Mouse (Mus musculus): ENCODE results near the gene Kri1. TPM values are rescaled to one million over a fixed set of nuclear protein-coding genes. Genes with fewer than 3 reads are reported as not detected.

Kri1 gene
- polyA plus RNA-seq, 1 experiment from 2014 or later, result 17.9 TPM

DNA sequence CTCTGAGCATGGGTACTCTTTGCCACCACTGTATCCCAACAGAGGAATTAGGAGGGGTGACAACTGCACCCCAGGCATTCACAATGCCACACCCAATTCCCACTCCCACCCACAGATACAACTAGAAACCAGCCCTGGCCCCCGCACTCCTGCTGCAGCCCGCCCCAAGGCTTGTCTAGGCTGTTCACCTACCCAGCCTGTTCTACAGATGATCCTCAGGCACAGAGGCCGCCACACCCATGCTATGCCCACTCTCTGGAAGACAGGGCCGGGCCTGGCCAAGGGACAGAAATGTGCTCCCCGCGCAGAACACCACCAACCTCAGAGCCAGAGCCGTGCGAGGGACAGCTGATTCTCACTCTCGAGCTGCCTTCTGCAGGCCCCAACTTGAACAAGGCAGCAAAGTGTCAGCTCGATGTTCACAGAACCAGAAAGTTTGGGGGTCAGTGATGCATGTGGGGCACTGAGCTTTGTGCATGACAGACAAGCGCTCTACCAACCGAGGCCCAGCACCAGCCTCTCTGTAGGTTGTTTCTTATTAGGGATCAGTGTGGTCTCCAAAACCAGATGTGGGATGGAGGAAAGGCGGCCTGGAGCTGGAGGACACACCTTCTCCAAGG, 36.5 kb downstream of the Kri1 start:
- no peaks in the 10 kb centered on the region for H3K9me3 ChIP-seq
- ATAC-seq (ENCODE audit: insufficient number of reproducible peaks, insufficient read depth, low FRiP score, low TSS enrichment), result no peak
- 61% methylated on average over 13 of the region's 13 CpGs for WGBS
- H3K9ac ChIP-seq, result no peak overlapping the region
- 0 out of 2 replicates have a peak overlapping the region, but pooled peaks have one; percentile 18 for H3K27ac ChIP-seq
- H3K4me1 ChIP-seq, result peaks cover 13% of the 10 kb centered on the region; the same call in 1 of the 2 replicates
- H3K4me2 ChIP-seq (replicated peaks), result no peak overlapping the region
- H3K4me3 ChIP-seq, result no peak overlapping the region
- H3K27me3 ChIP-seq, result peaks cover 53% of the 10 kb centered on the region
- H3K36me3 ChIP-seq, result no peaks in the 10 kb centered on the region

DNA sequence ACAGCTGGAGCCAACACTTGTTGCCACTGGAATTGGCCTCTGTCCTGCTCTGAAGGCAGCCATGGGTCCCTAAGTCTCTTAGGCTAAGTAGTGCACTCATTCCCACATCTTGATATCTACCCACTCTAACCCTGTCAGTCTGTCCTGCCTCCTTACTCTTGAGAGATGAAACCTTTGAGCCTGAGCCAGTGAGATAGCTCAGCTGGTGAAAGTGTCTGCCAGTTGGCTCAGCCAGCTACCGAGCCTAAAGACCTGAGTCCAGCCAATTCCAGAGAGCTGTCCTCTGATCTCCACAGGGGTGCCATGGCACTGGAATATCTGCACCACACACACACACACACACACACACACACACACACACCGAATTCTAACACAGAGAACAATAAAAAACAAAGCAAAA, 37.3 kb downstream of the Kri1 start:
- Histone ChIP-seq H3K4me3 (no peak overlapping the region), H3K4me2 (replicated peaks) (no peak overlapping the region), H3K9me3 (no peaks in the 10 kb centered on the region), H3K9ac (no peak overlapping the region), H3K36me3 (no peaks in the 10 kb centered on the region), H3K27ac (no peak overlapping the region), H3K27me3 (peaks cover 61% of the 10 kb centered on the region), H3K4me1 (peaks cover 13% of the 10 kb centered on the region; the same call in 1 of the 2 replicates)
- 56% methylated on average over 2 of the region's 2 CpGs for WGBS
- ATAC-seq (ENCODE audit: insufficient number of reproducible peaks, insufficient read depth, low FRiP score, low TSS enrichment), result 0 out of 2 replicates have a peak, but pooled peaks have one; percentile 5

DNA sequence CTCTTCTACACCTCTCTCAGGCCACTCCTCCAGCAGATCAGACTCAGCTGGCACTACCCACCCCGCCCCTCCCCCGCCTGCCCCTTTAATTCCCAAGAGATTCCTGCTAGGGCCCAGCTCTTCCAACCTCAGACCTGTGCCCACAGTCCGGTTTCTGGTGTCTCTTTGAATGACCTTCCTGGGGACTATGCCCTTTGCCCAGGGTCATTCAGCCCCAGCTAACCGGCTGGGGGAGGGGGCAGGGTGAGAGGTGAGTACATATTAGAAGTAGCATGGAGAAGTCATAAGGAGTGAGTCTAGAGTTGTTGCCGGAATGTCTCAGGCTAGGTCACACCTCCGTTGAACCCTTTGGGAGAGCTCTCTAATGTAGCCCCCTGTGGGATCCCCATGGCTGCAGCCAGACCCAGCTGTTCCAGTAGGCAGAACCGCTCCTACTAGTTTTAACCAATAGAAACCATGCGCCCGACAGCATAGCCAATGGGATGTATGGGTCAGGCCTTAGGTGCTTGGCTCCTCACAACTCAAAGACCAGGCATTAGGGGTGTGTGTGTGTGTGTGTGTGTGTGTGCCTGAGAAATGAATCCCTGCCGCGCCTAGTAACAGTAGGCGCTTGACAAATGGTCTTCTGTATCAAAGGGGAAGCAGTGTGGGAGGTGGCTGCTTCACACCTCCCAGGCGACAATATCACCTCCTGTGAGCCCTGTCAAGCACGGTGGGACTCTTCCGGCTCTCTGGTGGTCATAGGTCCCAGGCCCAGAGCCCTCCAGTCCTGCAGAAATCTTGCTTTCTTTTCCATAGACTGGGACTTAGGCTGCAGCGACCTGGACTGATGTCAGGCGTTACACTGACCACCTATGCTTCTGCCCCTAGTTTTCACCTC, 37.9 kb downstream of the Kri1 start:
- no peak overlapping the region for H3K27ac ChIP-seq
- H3K4me1 ChIP-seq, result peaks cover 18% of the 10 kb centered on the region
- H3K4me2 ChIP-seq (replicated peaks), result no peak overlapping the region
- no peak overlapping the region for H3K4me3 ChIP-seq
- peaks cover 67% of the 10 kb centered on the region for H3K27me3 ChIP-seq
- peak; percentile 49 for ATAC-seq (ENCODE audit: insufficient number of reproducible peaks, insufficient read depth, low FRiP score, low TSS enrichment)
- 37% methylated on average over 17 of the region's 17 CpGs for WGBS
- no peak overlapping the region for H3K9ac ChIP-seq
- no peaks in the 10 kb centered on the region for H3K9me3 ChIP-seq
- H3K36me3 ChIP-seq, result no peaks in the 10 kb centered on the region

GRCm38 (mm10) chr9:21248326-21248725, 39.4 kb downstream of the Kri1 start, which contains the start of gene S1pr5:
Gene S1pr5, minus strand, starts transcription at chr9:21248443.
- H3K4me2 ChIP-seq (replicated peaks), result peak within 1 kb of the TSS; percentile 39
- peak within 1 kb of the TSS; percentile 13 for H3K4me3 ChIP-seq
- WGBS, result under 1% methylated on average over 28 of the region's 30 CpGs
- no peak within 1 kb of the TSS for H3K9ac ChIP-seq
- peaks cover 82% of the 10 kb centered on the region for H3K27me3 ChIP-seq
- no peaks in the 10 kb centered on the region for H3K9me3 ChIP-seq
- H3K4me1 ChIP-seq, result peaks cover 29% of the 10 kb centered on the region
- ATAC-seq (ENCODE audit: insufficient number of reproducible peaks, insufficient read depth, low FRiP score, low TSS enrichment), result no peak
- no peak within 1 kb of the TSS for H3K27ac ChIP-seq
- H3K36me3 ChIP-seq, result no peaks in the 10 kb centered on the region

DNA sequence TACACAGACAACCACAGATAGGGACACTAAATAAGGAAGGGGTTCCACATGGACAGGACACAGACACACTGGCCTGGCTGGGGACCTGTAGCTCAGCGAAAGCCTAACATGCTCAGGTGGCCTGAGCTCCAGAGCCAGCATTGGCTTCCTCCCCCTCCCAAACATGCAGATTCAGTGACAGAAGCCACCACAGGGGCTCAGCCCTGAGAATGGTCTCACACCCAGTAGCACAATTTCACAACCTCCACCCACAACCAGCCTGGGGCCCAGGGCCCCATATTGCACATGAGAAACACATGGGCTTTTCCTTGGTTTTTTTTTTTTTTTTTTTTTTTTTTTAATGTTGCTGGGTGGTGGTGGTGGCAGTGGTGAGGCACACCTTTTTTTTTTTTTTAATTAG, 41.4 kb downstream of the Kri1 start:
- no peak for ATAC-seq (ENCODE audit: insufficient number of reproducible peaks, insufficient read depth, low FRiP score, low TSS enrichment)
- Histone ChIP-seq H3K36me3 (no peaks in the 10 kb centered on the region), H3K27me3 (peaks cover 95% of the 10 kb centered on the region), H3K27ac (no peak overlapping the region), H3K9ac (no peak overlapping the region), H3K9me3 (no peaks in the 10 kb centered on the region), H3K4me1 (peaks cover 26% of the 10 kb centered on the region), H3K4me3 (no peak overlapping the region), H3K4me2 (replicated peaks) (no peak overlapping the region)
- WGBS, result 58% methylated on average over 1 of the region's 1 CpGs

DNA sequence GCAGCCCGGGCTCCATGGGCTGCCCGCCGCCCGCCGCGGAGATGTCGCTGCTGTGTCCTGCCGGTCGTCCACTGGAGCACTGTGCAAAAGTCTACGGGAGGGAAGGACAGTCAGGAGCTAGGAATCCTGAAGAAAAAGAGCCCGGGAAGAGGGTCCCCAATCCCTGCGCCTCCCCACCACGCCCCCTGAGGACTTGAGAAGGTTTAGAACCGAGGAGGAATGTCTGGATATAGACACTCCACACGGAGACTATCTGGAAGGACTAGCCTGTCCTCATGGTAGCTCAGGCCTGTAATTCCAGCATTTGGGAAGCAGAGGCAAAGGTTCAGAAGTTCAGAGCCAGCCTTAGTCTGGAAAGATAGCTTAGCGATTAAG, 42.7 kb downstream of the Kri1 start:
- peaks cover 23% of the 10 kb centered on the region for H3K4me1 ChIP-seq
- H3K4me3 ChIP-seq, result peak overlapping the region; percentile 50
- H3K9ac ChIP-seq, result peak overlapping the region; percentile 50
- no peak overlapping the region for H3K27ac ChIP-seq
- H3K36me3 ChIP-seq, result no peaks in the 10 kb centered on the region
- H3K4me2 ChIP-seq (replicated peaks), result peak overlapping the region; percentile 92
- H3K27me3 ChIP-seq, result peaks cover 82% of the 10 kb centered on the region
- 1% methylated on average over 16 of the region's 16 CpGs for WGBS
- H3K9me3 ChIP-seq, result no peaks in the 10 kb centered on the region
- no peak for ATAC-seq (ENCODE audit: insufficient number of reproducible peaks, insufficient read depth, low FRiP score, low TSS enrichment)

DNA sequence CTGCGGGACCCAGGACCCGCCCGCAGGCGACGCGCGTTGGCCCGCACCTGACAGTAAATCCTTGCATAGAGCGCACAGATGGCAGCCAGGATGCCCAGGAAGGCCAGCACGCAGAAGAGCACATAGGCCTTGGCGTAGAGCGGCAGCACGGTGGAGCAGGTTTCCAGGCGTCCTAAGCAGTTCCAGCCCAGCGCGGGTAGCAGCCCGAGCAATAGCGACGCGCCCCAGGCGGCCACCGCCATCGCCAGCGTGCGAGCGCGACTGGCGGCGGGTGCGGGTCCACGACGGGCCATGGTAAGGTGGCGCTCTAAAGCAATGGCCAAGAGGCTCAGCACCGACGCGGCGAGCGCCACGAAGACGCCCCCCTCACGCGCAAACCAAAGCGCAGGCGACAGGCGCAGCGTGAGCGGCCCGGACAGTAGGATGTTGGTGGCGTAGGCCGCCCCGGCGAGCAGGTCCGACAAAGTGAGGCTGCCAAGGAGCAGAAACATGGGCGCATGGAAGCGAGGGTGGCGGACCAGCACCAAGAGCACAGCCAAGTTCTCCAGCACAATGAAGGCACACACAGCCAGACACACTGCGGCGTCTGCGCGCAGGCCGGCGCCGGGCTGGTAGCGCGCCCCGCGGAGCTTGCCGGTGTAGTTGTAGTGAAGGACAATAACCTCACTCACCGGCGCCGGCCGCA, 43.2 kb downstream of the Kri1 start:
- Histone ChIP-seq H3K9me3 (no peaks in the 10 kb centered on the region), H3K4me2 (replicated peaks) (peak overlapping the region; percentile 92), H3K36me3 (no peaks in the 10 kb centered on the region), H3K9ac (peak overlapping the region; percentile 50), H3K27ac (no peak overlapping the region), H3K27me3 (peaks cover 77% of the 10 kb centered on the region), H3K4me3 (peak overlapping the region; percentile 50), H3K4me1 (peaks cover 23% of the 10 kb centered on the region)
- ATAC-seq (ENCODE audit: insufficient number of reproducible peaks, insufficient read depth, low FRiP score, low TSS enrichment), result 0 out of 2 replicates have a peak, but pooled peaks have one; percentile 30
- WGBS, result under 1% methylated on average over 72 of the region's 72 CpGs

DNA sequence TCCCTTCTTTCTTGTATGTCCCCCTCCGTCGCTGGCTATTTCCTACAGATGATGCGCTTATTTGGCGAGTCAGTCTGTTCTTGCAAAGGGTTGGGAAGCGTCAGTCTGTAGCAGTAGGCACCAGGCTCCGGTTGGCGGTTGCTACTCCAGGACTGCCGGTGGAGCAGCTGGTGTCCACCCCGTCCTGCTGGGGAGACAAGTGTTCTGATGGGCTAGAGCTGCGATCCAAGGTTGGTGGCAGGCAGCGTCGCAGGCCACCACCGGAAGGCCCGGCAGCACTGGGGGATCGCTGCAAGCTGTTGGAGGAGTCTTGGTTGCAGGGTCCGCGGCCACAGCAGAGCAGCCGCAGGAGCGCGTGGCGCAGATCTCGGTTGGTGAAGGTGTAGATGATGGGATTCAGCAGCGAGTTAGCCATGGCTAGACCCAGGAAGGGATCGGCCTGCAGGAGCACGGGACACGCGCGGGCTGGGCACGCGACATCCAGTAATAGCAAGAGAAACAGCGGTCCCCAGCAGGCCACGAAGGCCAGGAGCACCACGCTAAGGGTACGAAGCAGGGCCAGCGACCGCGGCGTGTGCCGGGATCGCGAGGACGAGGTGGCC, 43.8 kb downstream of the Kri1 start:
- no peak overlapping the region for H3K27ac ChIP-seq
- no peaks in the 10 kb centered on the region for H3K9me3 ChIP-seq
- no peaks in the 10 kb centered on the region for H3K36me3 ChIP-seq
- ATAC-seq (ENCODE audit: insufficient number of reproducible peaks, insufficient read depth, low FRiP score, low TSS enrichment), result no peak
- peaks cover 71% of the 10 kb centered on the region for H3K27me3 ChIP-seq
- H3K4me1 ChIP-seq, result peaks cover 23% of the 10 kb centered on the region
- peak overlapping the region; percentile 92 for H3K4me2 ChIP-seq (replicated peaks)
- 4% methylated on average over 42 of the region's 42 CpGs for WGBS
- H3K9ac ChIP-seq, result peak overlapping the region; percentile 50
- peak overlapping the region; percentile 50 for H3K4me3 ChIP-seq

- Histone ChIP-seq H3K4me3 (no peak overlapping the region), H3K36me3 (no peaks in the 10 kb centered on the region), H3K27me3 (peaks cover 47% of the 10 kb centered on the region), H3K9ac (no peak overlapping the region), H3K27ac (no peak overlapping the region), H3K9me3 (no peaks in the 10 kb centered on the region), H3K4me1 (peaks cover 28% of the 10 kb centered on the region), H3K4me2 (replicated peaks) (no peak overlapping the region)
- ATAC-seq (ENCODE audit: insufficient number of reproducible peaks, insufficient read depth, low FRiP score, low TSS enrichment), result no peak
- 4% methylated on average over 11 of the region's 11 CpGs for WGBS
Observed at GRCm38 (mm10) chr9:21241343-21241742, 46.4 kb downstream of the Kri1 start.

- no peak for ATAC-seq (ENCODE audit: insufficient number of reproducible peaks, insufficient read depth, low FRiP score, low TSS enrichment)
- 36% methylated on average over 4 of the region's 4 CpGs for whole genome bisulfite sequencing
Observed at GRCm38 (mm10) chr9:21239465-21239848, 48.3 kb downstream of the Kri1 start.

GRCm38 (mm10) chr9:21238733-21239464, 48.9 kb downstream of the Kri1 start, which contains the start of gene Keap1:
Gene Keap1, minus strand, starts transcription at chr9:21239361.
- H3K4me2 ChIP-seq (replicated peaks), result peak within 1 kb of the TSS; percentile 64
- peaks cover 15% of the 10 kb centered on the region for H3K4me1 ChIP-seq
- H3K9ac ChIP-seq, result peak within 1 kb of the TSS; percentile 87
- ATAC-seq (ENCODE audit: insufficient number of reproducible peaks, insufficient read depth, low FRiP score, low TSS enrichment), result peak; percentile 75
- no peaks in the 10 kb centered on the region for H3K9me3 ChIP-seq
- peaks cover 20% of the 10 kb centered on the region for H3K36me3 ChIP-seq
- peak within 1 kb of the TSS; percentile 80 for H3K27ac ChIP-seq
- under 1% methylated on average over 85 of the region's 90 CpGs for WGBS
- H3K4me3 ChIP-seq, result peak within 1 kb of the TSS; percentile 61
- peaks cover 22% of the 10 kb centered on the region for H3K27me3 ChIP-seq

More at GRCm38 (mm10) chr9:21239465-21239848, 48.3 kb downstream of the Kri1 start:
- H3K9me3 ChIP-seq, result no peaks in the 10 kb centered on the region
- H3K9ac ChIP-seq, result peak overlapping the region; percentile 87
- H3K4me2 ChIP-seq (replicated peaks), result peak overlapping the region; percentile 64
- no peak overlapping the region for H3K27ac ChIP-seq
- peaks cover 17% of the 10 kb centered on the region for H3K36me3 ChIP-seq
- H3K4me1 ChIP-seq, result peaks cover 19% of the 10 kb centered on the region
- peaks cover 28% of the 10 kb centered on the region for H3K27me3 ChIP-seq
- peak overlapping the region; percentile 61 for H3K4me3 ChIP-seq

Measured in embryonic facial prominence, embryonic 12.5 days (tissue).